Mouse (Mus musculus): ENCODE measurements around the gene Arv1. TPM values are rescaled to one million over a fixed set of nuclear protein-coding genes. Genes with fewer than 3 reads are reported as not detected.
A peak's percentile ranks its signal among the peaks of the same experiment; 100 is the strongest.

The Arv1 gene
- 25.0 and 27.9 TPM in 2 replicates for polyA plus RNA-seq (2014; fragmentation: Nextera tagmentation; extraction: Ambion mirVana)

DNA sequence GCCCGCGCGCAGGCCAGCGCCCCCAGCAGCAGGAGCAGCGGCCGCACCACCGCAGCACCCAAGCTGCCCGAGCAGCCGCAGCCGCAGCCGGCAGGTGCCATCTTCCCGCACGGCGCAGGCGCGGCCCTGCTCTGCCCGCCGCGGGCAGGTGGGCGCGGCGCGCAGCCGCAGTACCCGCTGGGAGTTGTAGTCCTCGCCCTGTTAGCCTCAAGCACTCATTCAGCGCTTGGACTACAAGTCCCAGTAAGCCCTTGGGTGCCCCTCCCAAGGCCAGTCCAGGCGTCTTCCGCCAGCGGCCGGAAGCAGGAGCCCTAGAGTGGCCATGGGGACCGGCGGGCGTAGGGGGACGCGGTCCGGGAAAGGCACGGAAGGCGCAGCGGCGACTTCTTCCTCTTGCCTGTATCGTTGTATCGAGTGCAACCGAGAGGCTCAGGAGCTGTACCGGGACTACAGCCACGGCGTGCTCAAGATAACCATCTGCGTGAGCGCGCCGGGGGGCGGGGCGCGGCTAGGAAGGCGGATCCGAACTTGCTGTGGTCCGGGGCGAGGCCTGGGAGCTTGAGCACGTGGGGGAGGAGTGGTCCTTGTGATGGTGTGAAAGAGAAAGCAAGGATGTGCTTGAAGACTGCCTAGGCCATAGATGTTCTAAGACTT is at the start of gene Arv1, which contains the start of gene Ttc13:
Arv1 (plus strand) TSS at position 278 of the 654 bp plus-strand sequence.
Ttc13 (minus strand) TSS at position 122 of the 654 bp plus-strand sequence.
- peak within 1 kb of the TSS; percentile 61 for H3K9ac ChIP-seq (replicated peaks; ENCODE audit: low read depth, low read length)
- H3K9me3 ChIP-seq (ENCODE audit: control insufficient read depth, low read depth, low read length) = no peaks in the 10 kb centered on the region
- H3K4me2 ChIP-seq (replicated peaks; ENCODE audit: low read depth, low read length) = peak within 1 kb of the TSS; percentile 93

DNA sequence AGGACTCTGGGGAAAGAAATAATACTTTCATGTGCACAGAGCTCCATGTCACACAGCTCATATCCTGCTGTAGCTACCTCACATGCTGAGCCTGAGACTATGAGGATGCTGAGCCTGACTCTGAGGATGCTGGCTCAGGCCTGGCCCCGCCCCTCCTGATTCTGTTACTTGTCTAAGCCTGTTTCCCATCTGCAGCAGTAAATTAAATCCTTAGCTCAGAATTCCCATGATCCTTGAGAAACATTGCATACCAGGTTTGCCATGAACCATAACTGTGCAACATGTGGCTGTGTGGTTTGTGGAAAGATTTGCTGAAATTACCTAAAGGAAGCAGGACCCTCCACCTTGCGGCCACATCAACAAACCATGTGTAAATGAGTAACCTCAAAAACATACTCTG is 49.6 kb upstream of the Arv1 start:
- H3K4me3 ChIP-seq (ENCODE audit: low read depth, low read length) = no peak overlapping the region
- H3K27me3 ChIP-seq (ENCODE audit: control insufficient read depth, insufficient read depth, low read length) = no peaks in the 10 kb centered on the region
- H3K36me3 ChIP-seq (ENCODE audit: control insufficient read depth, insufficient read depth, low read length) = peaks cover 5% of the 10 kb centered on the region; the same call in 1 of the 2 replicates
- no peak overlapping the region for H3K9ac ChIP-seq (replicated peaks; ENCODE audit: low read depth, low read length)
- H3K4me2 ChIP-seq (replicated peaks; ENCODE audit: low read depth, low read length) = no peak overlapping the region
- H3K27ac ChIP-seq (ENCODE audit: low read length) = no peak overlapping the region
- 92% methylated on average over 2 of the region's 2 CpGs for WGBS
- ATAC-seq (ENCODE audit: insufficient number of reproducible peaks, insufficient read depth, low FRiP score, low read depth) = no peak
- H3K9me3 ChIP-seq (ENCODE audit: control insufficient read depth, low read depth, low read length) = no peaks in the 10 kb centered on the region
- H3K4me1 ChIP-seq (ENCODE audit: control insufficient read depth, insufficient read depth, low read length) = 0 out of 2 replicates have a peak, but pooled peaks cover 2% of the 10 kb centered on the region

More for the DNA sequence above, at the start of gene Arv1, which contains the start of gene Ttc13:
- peak; percentile 100 for ATAC-seq (ENCODE audit: insufficient number of reproducible peaks, insufficient read depth, low FRiP score, low read depth)
- peaks cover 13% of the 10 kb centered on the region for H3K4me1 ChIP-seq (ENCODE audit: control insufficient read depth, insufficient read depth, low read length)
- WGBS = under 1% methylated on average over 59 of the region's 59 CpGs
- H3K4me3 ChIP-seq (ENCODE audit: low read depth, low read length) = peak within 1 kb of the TSS; percentile 93
- H3K27me3 ChIP-seq (ENCODE audit: control insufficient read depth, insufficient read depth, low read length) = no peaks in the 10 kb centered on the region
- H3K27ac ChIP-seq (ENCODE audit: low read length) = peak within 1 kb of the TSS; percentile 35; the same call in 1 of the 2 replicates
- peaks cover 3% of the 10 kb centered on the region; the same call in 1 of the 2 replicates for H3K36me3 ChIP-seq (ENCODE audit: control insufficient read depth, insufficient read depth, low read length)

DNA sequence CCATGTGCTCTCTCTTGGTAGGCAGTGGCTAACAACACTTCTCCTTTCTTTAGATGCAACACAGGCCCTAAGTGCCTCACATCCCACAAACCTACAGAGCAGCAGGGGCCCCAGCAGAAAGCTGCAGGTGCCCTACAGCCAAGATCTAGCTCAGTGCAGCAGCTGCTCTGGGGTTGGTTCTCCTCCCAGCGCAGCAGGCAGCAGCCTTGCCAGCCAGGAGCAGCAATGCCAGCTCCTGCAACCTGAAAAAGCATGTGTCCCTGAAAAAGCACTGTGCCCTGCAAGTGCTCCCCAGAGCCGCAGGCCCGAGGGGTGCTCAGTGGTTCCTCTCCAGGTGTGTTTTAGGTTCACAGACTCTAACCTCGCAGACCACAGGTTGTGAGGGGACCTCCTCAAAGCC is 45.3 kb upstream of the Arv1 start:
- H3K9me3 ChIP-seq (ENCODE audit: control insufficient read depth, low read depth, low read length) = no peaks in the 10 kb centered on the region
- 92% methylated on average over 4 of the region's 4 CpGs for WGBS
- peaks cover 9% of the 10 kb centered on the region; the same call in 1 of the 2 replicates for H3K36me3 ChIP-seq (ENCODE audit: control insufficient read depth, insufficient read depth, low read length)
- H3K9ac ChIP-seq (replicated peaks; ENCODE audit: low read depth, low read length) = no peak overlapping the region
- no peak overlapping the region for H3K27ac ChIP-seq (ENCODE audit: low read length)
- H3K4me3 ChIP-seq (ENCODE audit: low read depth, low read length) = no peak overlapping the region
- no peak overlapping the region for H3K4me2 ChIP-seq (replicated peaks; ENCODE audit: low read depth, low read length)
- H3K4me1 ChIP-seq (ENCODE audit: control insufficient read depth, insufficient read depth, low read length) = 0 out of 2 replicates have a peak, but pooled peaks cover 2% of the 10 kb centered on the region
- no peak for ATAC-seq (ENCODE audit: insufficient number of reproducible peaks, insufficient read depth, low FRiP score, low read depth)
- H3K27me3 ChIP-seq (ENCODE audit: control insufficient read depth, insufficient read depth, low read length) = no peaks in the 10 kb centered on the region

DNA sequence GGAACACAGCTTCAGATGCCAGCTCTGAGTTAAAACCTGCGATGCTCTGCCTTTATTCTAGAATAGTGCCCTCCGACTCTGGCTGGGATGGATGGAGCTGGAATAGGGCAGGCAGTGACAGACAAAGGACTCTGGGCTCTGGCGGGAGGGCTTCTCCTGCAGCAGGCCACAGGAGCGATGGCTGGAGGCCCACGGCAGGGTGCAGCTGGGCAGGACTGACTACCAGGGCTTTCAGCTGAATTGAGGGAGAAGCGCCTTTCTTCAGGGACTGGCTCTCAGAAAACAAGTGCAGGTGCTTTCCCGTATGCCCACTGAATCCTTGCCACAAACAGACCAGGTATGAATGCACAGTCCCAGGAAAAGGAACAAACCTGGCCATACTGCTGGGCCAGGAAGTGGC is 44.9 kb upstream of the Arv1 start:
- no peaks in the 10 kb centered on the region for H3K27me3 ChIP-seq (ENCODE audit: control insufficient read depth, insufficient read depth, low read length)
- peaks cover 11% of the 10 kb centered on the region; the same call in 1 of the 2 replicates for H3K36me3 ChIP-seq (ENCODE audit: control insufficient read depth, insufficient read depth, low read length)
- no peak overlapping the region for H3K4me3 ChIP-seq (ENCODE audit: low read depth, low read length)
- ATAC-seq (ENCODE audit: insufficient number of reproducible peaks, insufficient read depth, low FRiP score, low read depth) = no peak
- no peak overlapping the region for H3K27ac ChIP-seq (ENCODE audit: low read length)
- 89% methylated on average over 7 of the region's 7 CpGs for whole genome bisulfite sequencing
- H3K4me1 ChIP-seq (ENCODE audit: control insufficient read depth, insufficient read depth, low read length) = 0 out of 2 replicates have a peak, but pooled peaks cover 2% of the 10 kb centered on the region
- H3K9ac ChIP-seq (replicated peaks; ENCODE audit: low read depth, low read length) = no peak overlapping the region
- H3K4me2 ChIP-seq (replicated peaks; ENCODE audit: low read depth, low read length) = no peak overlapping the region
- H3K9me3 ChIP-seq (ENCODE audit: control insufficient read depth, low read depth, low read length) = no peaks in the 10 kb centered on the region

DNA sequence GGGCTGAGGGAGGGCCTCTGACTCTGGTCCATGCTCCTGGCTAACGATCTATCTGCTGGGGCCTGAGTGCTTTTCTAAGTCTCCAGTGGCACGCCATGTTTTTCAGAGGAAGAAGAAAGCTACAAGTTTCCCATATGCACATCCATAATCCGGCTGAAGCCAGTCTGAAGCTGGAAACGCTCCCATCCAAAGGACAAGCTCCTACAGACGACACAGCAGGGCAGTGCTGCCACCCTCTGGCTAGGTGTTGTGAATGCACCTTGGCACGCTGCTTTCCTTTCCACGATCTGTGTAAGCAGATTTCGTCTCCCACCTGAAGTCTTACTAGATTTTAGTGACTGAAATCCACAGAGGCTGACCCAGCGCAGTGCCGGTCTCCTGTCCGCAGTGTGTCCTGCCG is 44.5 kb upstream of the Arv1 start:
- Histone ChIP-seq H3K9me3 (ENCODE audit: control insufficient read depth, low read depth, low read length) (no peaks in the 10 kb centered on the region), H3K27me3 (ENCODE audit: control insufficient read depth, insufficient read depth, low read length) (no peaks in the 10 kb centered on the region), H3K4me3 (ENCODE audit: low read depth, low read length) (no peak overlapping the region), H3K36me3 (ENCODE audit: control insufficient read depth, insufficient read depth, low read length) (peaks cover 14% of the 10 kb centered on the region; the same call in 1 of the 2 replicates), H3K4me2 (replicated peaks; ENCODE audit: low read depth, low read length) (no peak overlapping the region), H3K4me1 (ENCODE audit: control insufficient read depth, insufficient read depth, low read length) (0 out of 2 replicates have a peak, but pooled peaks cover 2% of the 10 kb centered on the region), H3K9ac (replicated peaks; ENCODE audit: low read depth, low read length) (no peak overlapping the region), H3K27ac (ENCODE audit: low read length) (no peak overlapping the region)
- WGBS = 47% methylated on average over 12 of the region's 12 CpGs
- ATAC-seq (ENCODE audit: insufficient number of reproducible peaks, insufficient read depth, low FRiP score, low read depth) = peak; percentile 64; the same call in 1 of the 2 replicates

DNA sequence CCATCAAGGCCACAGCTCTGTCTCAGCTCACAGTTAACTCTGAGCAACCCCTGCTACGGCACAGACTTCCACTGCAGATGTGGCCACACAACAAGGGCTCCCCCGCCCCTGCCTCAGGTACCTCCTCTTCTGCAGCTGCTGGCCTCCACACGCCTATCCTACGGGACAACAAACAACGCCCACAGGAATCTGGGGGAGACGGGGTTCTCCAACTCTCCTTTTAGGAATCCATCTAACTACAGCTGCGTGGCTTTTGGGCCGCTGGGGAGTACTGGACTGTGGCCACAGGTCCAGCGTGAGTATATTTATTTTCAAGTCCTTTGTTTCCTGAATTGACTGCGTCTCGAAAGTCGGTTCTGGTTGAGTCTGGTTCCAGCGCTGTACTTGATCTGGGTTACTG is 43.7 kb upstream of the Arv1 start:
- WGBS = 90% methylated on average over 13 of the region's 13 CpGs
- no peak for ATAC-seq (ENCODE audit: insufficient number of reproducible peaks, insufficient read depth, low FRiP score, low read depth)

DNA sequence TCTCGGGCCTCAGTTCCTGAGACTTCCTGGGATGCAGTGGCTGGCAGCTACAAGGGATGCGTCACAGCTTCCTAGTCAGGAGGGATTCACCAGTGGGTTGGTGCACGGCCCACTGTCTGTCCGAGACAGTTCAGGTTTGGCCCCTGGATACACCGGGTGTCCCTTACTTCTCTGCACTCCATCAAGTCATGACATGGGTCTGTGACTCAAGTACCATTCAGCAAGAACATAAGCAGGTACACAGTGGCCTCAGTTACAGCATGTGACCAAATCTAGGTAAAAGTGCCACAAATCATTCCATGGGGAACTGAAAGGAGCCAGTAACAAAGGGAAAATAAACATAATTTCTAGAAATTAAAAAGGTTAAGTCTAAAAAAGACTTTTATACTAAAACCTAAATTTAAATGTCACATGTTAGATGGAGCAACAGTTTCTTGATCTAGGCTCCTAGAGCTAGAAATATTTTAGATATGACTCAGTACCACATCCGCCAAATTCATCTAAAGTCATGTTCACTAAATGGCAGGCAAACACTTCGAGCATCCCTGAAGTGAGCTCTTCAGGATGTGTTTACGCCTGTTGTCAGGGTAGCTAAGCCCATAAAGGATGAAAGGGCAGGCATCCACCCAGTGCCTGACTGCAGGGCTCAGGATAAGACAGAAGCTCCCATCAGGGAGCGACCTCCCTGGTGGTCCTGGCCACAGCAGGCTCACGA is 40.7 kb upstream of the Arv1 start:
- 0 out of 2 replicates have a peak, but pooled peaks cover 2% of the 10 kb centered on the region for H3K4me1 ChIP-seq (ENCODE audit: control insufficient read depth, insufficient read depth, low read length)
- WGBS = 77% methylated on average over 10 of the region's 10 CpGs
- no peak overlapping the region for H3K9ac ChIP-seq (replicated peaks; ENCODE audit: low read depth, low read length)
- H3K4me3 ChIP-seq (ENCODE audit: low read depth, low read length) = no peak overlapping the region
- no peak overlapping the region for H3K4me2 ChIP-seq (replicated peaks; ENCODE audit: low read depth, low read length)
- H3K27ac ChIP-seq (ENCODE audit: low read length) = no peak overlapping the region
- no peaks in the 10 kb centered on the region for H3K9me3 ChIP-seq (ENCODE audit: control insufficient read depth, low read depth, low read length)
- peaks cover 26% of the 10 kb centered on the region for H3K36me3 ChIP-seq (ENCODE audit: control insufficient read depth, insufficient read depth, low read length)
- ATAC-seq (ENCODE audit: insufficient number of reproducible peaks, insufficient read depth, low FRiP score, low read depth) = no peak
- no peaks in the 10 kb centered on the region for H3K27me3 ChIP-seq (ENCODE audit: control insufficient read depth, insufficient read depth, low read length)

More for the DNA sequence above, 43.7 kb upstream of the Arv1 start:
- Histone ChIP-seq H3K4me3 (ENCODE audit: low read depth, low read length) (no peak overlapping the region), H3K36me3 (ENCODE audit: control insufficient read depth, insufficient read depth, low read length) (peaks cover 12% of the 10 kb centered on the region), H3K27ac (ENCODE audit: low read length) (no peak overlapping the region), H3K4me1 (ENCODE audit: control insufficient read depth, insufficient read depth, low read length) (0 out of 2 replicates have a peak, but pooled peaks cover 2% of the 10 kb centered on the region), H3K4me2 (replicated peaks; ENCODE audit: low read depth, low read length) (no peak overlapping the region), H3K9me3 (ENCODE audit: control insufficient read depth, low read depth, low read length) (no peaks in the 10 kb centered on the region), H3K9ac (replicated peaks; ENCODE audit: low read depth, low read length) (no peak overlapping the region), H3K27me3 (ENCODE audit: control insufficient read depth, insufficient read depth, low read length) (no peaks in the 10 kb centered on the region)

DNA sequence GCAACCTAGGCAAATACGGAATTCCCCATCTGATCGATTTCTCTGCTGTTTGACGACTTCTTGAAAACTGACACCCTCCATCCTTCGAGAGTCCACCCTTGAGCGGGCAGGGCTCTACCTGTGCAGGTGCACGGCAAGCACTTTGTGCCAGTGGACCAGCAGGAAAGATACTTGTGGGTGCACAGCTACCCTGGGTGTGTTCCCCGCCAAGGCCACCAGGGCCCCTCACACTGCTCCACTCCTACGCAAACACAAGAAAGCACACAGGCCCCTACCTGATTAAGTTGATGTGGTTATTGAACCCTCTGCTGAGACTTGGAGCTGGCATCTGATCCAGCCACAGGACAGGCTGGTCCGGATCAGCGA is 40.2 kb upstream of the Arv1 start:
- H3K27me3 ChIP-seq (ENCODE audit: control insufficient read depth, insufficient read depth, low read length) = no peaks in the 10 kb centered on the region
- WGBS = 80% methylated on average over 10 of the region's 10 CpGs
- H3K36me3 ChIP-seq (ENCODE audit: control insufficient read depth, insufficient read depth, low read length) = peaks cover 29% of the 10 kb centered on the region
- no peak for ATAC-seq (ENCODE audit: insufficient number of reproducible peaks, insufficient read depth, low FRiP score, low read depth)
- H3K4me3 ChIP-seq (ENCODE audit: low read depth, low read length) = no peak overlapping the region
- H3K27ac ChIP-seq (ENCODE audit: low read length) = no peak overlapping the region
- no peaks in the 10 kb centered on the region for H3K9me3 ChIP-seq (ENCODE audit: control insufficient read depth, low read depth, low read length)
- no peak overlapping the region for H3K4me2 ChIP-seq (replicated peaks; ENCODE audit: low read depth, low read length)
- H3K4me1 ChIP-seq (ENCODE audit: control insufficient read depth, insufficient read depth, low read length) = 0 out of 2 replicates have a peak, but pooled peaks cover 2% of the 10 kb centered on the region
- H3K9ac ChIP-seq (replicated peaks; ENCODE audit: low read depth, low read length) = no peak overlapping the region

All from stomach, embryonic 14.5 days (tissue).